Mouse (Mus musculus) brain, embryonic 14.5 days (tissue): ENCODE results near the gene Cxxc4. TPM values are rescaled to one million over a fixed set of nuclear protein-coding genes. Genes with fewer than 3 reads are reported as not detected.
A peak's percentile ranks its signal among the peaks of the same experiment; 100 is the strongest.

Source experiments
- DNase-seq: peaks from one replicate; pipeline ENCODE4 v3.0.0-alpha.2; 2011; ENCODE audit warnings: low read depth
- CTCF ChIP-seq: fragments of 200-500 bp; IDR thresholded peaks from 2 replicates; pipeline ENCODE4 v1.5.1; 2012; ENCODE audit warnings: inconsistent platforms, mild to moderate bottlenecking, moderate library complexity, borderline replicate concordance; ENCODE audit not compliant: insufficient read depth, insufficient read length; ENCODE audit errors: extremely low read depth
- POLR2A ChIP-seq: fragments of 200-500 bp; IDR thresholded peaks from 2 replicates; pipeline ENCODE4 v1.6.1; 2012; ENCODE audit warnings: mild to moderate bottlenecking, inconsistent platforms, borderline replicate concordance; ENCODE audit not compliant: poor library complexity, insufficient read depth, insufficient read length, severe bottlenecking; ENCODE audit errors: extremely low read depth
- polyA plus RNA-seq: library from polyadenylated mRNA; depleted of rRNA; stranded (reverse); fragments of >200 nt; gene quantifications from 2 replicates; pipeline ENCODE4 v1.2.3, GENCODE M21; 2012

Gene Cxxc4
- polyA plus RNA-seq, 1 experiment: 42.3 TPM

- DNase-seq: peak; percentile 76
- no peak for TF ChIP-seq CTCF
- TF ChIP-seq POLR2A: no peak
Observed at GRCm38 (mm10) chr3:134259300-134259699, 23.0 kb downstream of the Cxxc4 start.

DNA sequence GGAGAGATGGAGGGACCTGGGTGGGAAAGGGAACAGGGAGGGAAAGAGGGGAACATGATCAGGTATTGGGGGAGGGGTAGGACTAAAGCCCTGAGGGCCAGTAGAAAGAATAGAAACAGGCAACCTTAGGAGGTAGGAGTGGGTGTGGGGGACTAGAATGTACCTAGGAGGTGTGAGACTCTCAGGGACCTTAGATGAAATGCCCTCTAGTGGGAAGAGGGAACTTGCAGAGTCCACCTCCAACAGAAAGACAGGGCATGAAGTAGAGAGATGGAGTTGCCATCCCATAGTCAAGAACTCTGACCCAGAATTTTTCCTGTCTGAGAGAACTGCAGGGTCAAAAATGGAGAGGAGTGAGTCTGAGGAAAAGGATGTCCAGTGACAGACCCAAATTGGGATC lies 43.4 kb downstream of the Cxxc4 start:
- DNase-seq: no peak
- TF ChIP-seq CTCF: no peak

DNA sequence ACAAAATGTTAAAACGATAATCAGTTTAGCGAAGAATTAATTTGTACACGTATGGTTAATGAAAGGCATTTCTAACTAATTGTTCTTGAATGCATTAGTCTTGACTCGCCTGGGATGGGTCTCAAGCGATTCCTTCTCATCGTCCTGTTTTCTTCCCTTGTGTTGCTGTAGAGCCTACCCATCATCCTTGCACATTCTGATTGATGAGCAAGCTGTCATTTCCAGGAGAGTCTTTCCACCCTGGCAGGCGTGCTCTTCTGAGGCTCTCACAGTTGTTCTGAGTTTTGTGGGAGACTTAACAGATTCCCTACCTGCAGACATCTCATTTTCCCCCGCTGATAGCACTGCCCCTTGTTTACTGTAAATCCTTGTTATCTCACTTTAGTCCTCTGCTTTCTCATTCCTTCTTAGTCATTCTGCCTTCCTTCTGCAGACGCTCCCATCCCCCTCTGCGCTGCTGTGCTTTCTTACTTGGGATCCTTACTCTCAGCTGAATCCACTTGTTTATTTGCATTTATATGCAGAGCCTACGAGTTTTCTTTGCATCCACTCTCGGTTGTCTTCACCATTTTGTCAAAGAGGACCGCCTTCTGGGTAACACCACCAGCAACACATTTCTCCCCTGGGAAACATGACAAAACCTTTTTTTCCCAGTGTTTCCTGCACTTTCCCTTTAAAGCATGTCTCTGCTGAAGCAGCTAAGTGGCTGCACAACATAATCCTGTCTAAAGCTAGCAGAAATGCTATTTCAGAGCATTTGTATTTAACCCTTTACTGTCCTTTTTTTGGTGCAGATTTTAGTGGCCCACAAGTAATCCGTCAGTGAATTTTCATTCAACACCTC lies 45.5 kb downstream of the Cxxc4 start:
- peak; percentile 80 for DNase-seq

GRCm38 (mm10) chr3:134295217-134295616 lies 58.9 kb downstream of the Cxxc4 start:
- DNase-seq: peak; percentile 75
- no peak for TF ChIP-seq CTCF
- no peak for TF ChIP-seq POLR2A

More for the DNA sequence above, 45.5 kb downstream of the Cxxc4 start:
- no peak for TF ChIP-seq POLR2A
- TF ChIP-seq CTCF: no peak

DNA sequence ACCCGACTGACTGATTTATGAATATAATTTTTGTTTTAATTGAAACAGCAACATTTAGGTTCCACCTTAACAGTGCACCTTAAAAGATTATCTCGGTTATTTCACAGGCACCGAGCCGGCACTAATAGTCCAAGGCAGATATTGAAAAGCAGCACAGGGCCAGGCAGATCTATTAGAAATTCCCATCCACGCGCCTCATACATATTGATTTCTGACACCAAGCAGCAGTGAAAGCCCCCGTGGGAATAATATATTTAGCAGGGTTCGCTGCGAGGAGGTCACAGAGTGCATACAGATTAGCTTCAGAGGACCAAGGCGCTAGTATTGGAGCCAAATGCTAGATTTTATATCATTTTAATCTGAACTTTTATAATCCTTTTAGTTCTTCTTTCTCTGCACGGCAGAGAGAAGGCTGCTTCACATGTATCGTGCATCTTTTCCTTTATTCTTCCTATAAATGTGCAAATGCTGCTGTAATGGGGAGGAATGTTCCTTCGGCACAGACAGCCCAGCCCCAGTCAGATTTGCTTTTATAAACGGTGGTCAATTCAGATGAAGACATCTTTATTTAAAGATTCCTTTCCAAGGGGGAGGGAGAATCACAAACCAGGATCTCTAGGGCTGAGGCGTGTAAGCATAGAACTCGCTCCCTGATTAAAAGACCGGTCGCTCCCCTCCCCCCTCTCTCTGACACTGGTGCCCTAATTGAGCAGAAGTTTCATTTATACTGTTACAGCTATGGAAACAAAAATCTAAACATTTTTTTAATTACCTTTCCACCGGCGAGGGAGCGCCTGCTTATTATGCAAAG lies 66.6 kb downstream of the Cxxc4 start:
- TF ChIP-seq CTCF (no peak), POLR2A (no peak)
- peak; percentile 94 for DNase-seq

GRCm38 (mm10) chr3:134303492-134303808 lies 67.2 kb downstream of the Cxxc4 start:
- DNase-seq: no peak
- TF ChIP-seq CTCF: no peak
- TF ChIP-seq POLR2A: no peak

DNA sequence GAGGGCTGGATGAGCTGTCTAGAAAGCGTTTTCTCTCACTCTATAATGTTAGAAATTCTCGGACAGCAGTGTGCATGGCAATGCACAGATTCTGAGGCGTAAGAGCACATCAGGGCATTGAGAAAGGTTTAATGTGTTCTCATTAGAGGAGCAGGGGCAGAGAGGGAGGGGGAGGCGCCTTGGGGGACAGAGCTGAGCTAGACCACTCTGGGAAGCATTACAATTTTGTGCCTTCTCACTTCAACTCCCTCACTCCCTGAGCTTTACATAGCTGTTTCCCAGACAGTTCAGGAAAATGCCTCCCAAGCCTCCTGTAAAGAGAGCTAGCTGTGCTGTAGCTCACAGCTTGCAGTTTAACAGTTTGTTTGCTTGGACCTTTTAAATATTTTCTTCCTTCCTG lies 70.2 kb downstream of the Cxxc4 start:
- DNase-seq: peak; percentile 78
- TF ChIP-seq POLR2A: no peak
- TF ChIP-seq CTCF: no peak

DNA sequence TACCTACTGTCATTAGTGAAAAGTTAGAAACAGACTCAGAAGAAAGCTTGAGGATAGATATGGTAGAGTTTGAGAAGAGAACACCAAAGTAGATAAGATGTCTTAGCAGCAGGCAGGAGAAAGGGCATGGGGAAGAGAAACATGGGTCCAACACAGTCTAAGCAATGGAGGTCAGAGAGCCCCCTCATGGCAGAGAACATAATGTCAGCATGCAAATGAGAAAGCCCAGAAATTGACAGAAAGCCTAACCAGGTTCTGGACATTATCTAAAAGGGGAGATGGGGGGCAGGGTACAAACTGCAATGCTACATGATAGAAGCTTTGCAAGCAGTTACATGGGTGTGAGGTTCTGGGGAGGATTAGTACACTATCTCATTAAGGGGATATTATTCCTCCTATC lies 71.5 kb downstream of the Cxxc4 start:
- DNase-seq: no peak
- no peak for TF ChIP-seq POLR2A
- peak; percentile 17; the same call in 1 of the 2 replicates for TF ChIP-seq CTCF
